Comparison of ENCODE assay signal across 8 mouse cellular contexts in genomic region chr1:43110556-43110955, GRCm38 (mm10). TPM values are rescaled to one million over a fixed set of nuclear protein-coding genes. Genes with fewer than 3 reads are reported as not detected.
DNase-seq lines count a peak whose midpoint lies in the region; ATAC-seq and TF ChIP-seq lines count a peak whose summit lies in the region.
"Had no signal": no experiment of that assay in that cellular context is flagged by ENCODE, and none has a peak within 500 bp of the region (broad histone marks: within the 10 kb centered on the region; RNA-seq: fewer than 3 reads in every experiment).

No protein-coding gene starts in this region.

- peak; percentile 85 for TF ChIP-seq CTCF in layer of hippocampus, adult 2 months (conservative IDR thresholded peaks at IDR 0.05)
- TF ChIP-seq CTCF in ES-Bruce4 (IDR thresholded peaks at IDR 0.05; ENCODE audit: low read depth, low read length): peak; percentile 70
- TF ChIP-seq CTCF in liver, embryonic 14.5 days (IDR thresholded peaks at IDR 0.05; ENCODE audit: low read depth): peak; percentile 88

- peaks cover 14% of the 10 kb centered on the region for H3K36me3 ChIP-seq in ES-Bruce4 (ENCODE audit: control insufficient read depth, insufficient read depth, low read length, poor library complexity, severe bottlenecking)
- H3K36me3 ChIP-seq in liver, embryonic 14.5 days (replicated peaks; ENCODE audit: control insufficient read depth, insufficient read depth, low read depth): peaks cover 2% of the 10 kb centered on the region

- no peak for ATAC-seq in liver, embryonic 14.5 days (ENCODE audit: insufficient read depth)

- no peak overlapping the region for H3K4me3 ChIP-seq in layer of hippocampus, adult 2 months
- no peak overlapping the region for H3K4me3 ChIP-seq in ES-Bruce4 (ENCODE audit: low read depth, low read length)
- H3K4me3 ChIP-seq in liver, embryonic 14.5 days (ENCODE audit: insufficient read depth in 1 of 2, low read depth in 2 of 2, low read length in 2 of 2): no peak overlapping the region
- H3K4me3 ChIP-seq: neural tube, embryonic 13.5 days had no signal

- no peaks in the 10 kb centered on the region for H3K9me3 ChIP-seq in ES-Bruce4 (replicated peaks; ENCODE audit: control insufficient read depth, insufficient read depth, low read length, poor library complexity, severe bottlenecking)
- H3K9me3 ChIP-seq in liver, embryonic 14.5 days (ENCODE audit: control insufficient read depth, low read length): no peaks in the 10 kb centered on the region
- H3K9me3 ChIP-seq: neural tube, embryonic 13.5 days had no signal

- H3K4me2 ChIP-seq in liver, embryonic 14.5 days (ENCODE audit: low read depth): no peak overlapping the region
- H3K4me2 ChIP-seq: neural tube, embryonic 13.5 days had no signal

- no peak overlapping the region for H3K9ac ChIP-seq in ES-Bruce4 (ENCODE audit: low read depth, poor library complexity, severe bottlenecking)
- H3K9ac ChIP-seq in liver, embryonic 14.5 days (replicated peaks): no peak overlapping the region
- H3K9ac ChIP-seq: neural tube, embryonic 13.5 days had no signal

- TF ChIP-seq EP300 in ES-Bruce4 (IDR thresholded peaks at IDR 0.05; ENCODE audit: insufficient read depth, low read depth, low read length): no peak
- no peak for TF ChIP-seq EP300 in liver, embryonic 14.5 days (IDR thresholded peaks at IDR 0.05; ENCODE audit: low read depth)

- 37% methylated on average over 4 of the region's 4 CpGs for WGBS in liver, embryonic 14.5 days (ENCODE audit: insufficient replicate concordance)

- DNase-seq in layer of hippocampus, adult 2 months (ENCODE audit: low spot score in 2 of 2): peak in 1 of 2 experiments; percentile 56
- DNase-seq in layer of hippocampus, adult 18-20 months (ENCODE audit: low spot score in 2 of 2): no peak
- DNase-seq in adrenal gland, adult 18-20 months (ENCODE audit: low spot score in 2 of 2): peak; percentile 50 to 65
- peak; percentile 32 for DNase-seq in embryo, embryonic 11.5 days (ENCODE audit: low read depth, low spot score)
- peak; percentile 28 to 44 (median 35) for DNase-seq in liver, embryonic 14.5 days (ENCODE audit: low read depth in 3 of 3, low spot score in 3 of 3)
- DNase-seq in spleen, postnatal 10 days (ENCODE audit: low spot score in 2 of 2): peak; percentile 40 to 83

- no peak overlapping the region for H3K27ac ChIP-seq in layer of hippocampus, adult 2 months
- H3K27ac ChIP-seq in ES-Bruce4 (ENCODE audit: insufficient read depth, low read length): no peak overlapping the region
- H3K27ac ChIP-seq in liver, embryonic 14.5 days: no peak overlapping the region
- H3K27ac ChIP-seq: neural tube, embryonic 13.5 days had no signal

- no peak for TF ChIP-seq POLR2A in ES-Bruce4 (IDR thresholded peaks at IDR 0.05; ENCODE audit: insufficient read depth, low read length)

- no peaks in the 10 kb centered on the region for H3K27me3 ChIP-seq in ES-Bruce4 (ENCODE audit: control insufficient read depth, insufficient read depth, low read length, poor library complexity, severe bottlenecking)
- H3K27me3 ChIP-seq in liver, embryonic 14.5 days (ENCODE audit: control insufficient read depth, insufficient read depth, low read length): no peaks in the 10 kb centered on the region
- H3K27me3 ChIP-seq: neural tube, embryonic 13.5 days had no signal

- no peaks in the 10 kb centered on the region for H3K4me1 ChIP-seq in ES-Bruce4 (ENCODE audit: control insufficient read depth, insufficient read depth, low read length)
- 0 out of 4 replicates have a peak, but pooled peaks cover 0 to 5% of the 10 kb centered on the region in 2 experiments for H3K4me1 ChIP-seq in liver, embryonic 14.5 days (replicated peaks; ENCODE audit: control insufficient read depth in 2 of 2, insufficient read depth in 2 of 2, low read length in 1 of 2)
- H3K4me1 ChIP-seq: neural tube, embryonic 13.5 days had no signal

RNA-seq across cellular contexts. Expression of gene AI597479, which starts 12.0 kb away (rescaled TPM):
- 10 to 100 TPM; 24.2 to 26.8 TPM for total RNA-seq in layer of hippocampus, adult 2 months (2021)
- total RNA-seq in layer of hippocampus, adult 18-20 months (2021): 10 to 100 TPM; 27.5 to 27.8 TPM
- polyA plus RNA-seq in ES-Bruce4 (2011; ENCODE audit: insufficient read depth, insufficient read length, low read depth, missing spikeins): 27.7 and 29.6 TPM in 2 replicates
- total RNA-seq in adrenal gland, adult 18-20 months (2021): 10 to 100 TPM; 18.8 to 19.4 TPM
- polyA plus RNA-seq in liver, embryonic 14.5 days (2012; rRNA removed): 3.5 and 4.7 TPM in 2 replicates
- polyA plus RNA-seq in liver, embryonic 14.5 days (2014; fragmentation: Nextera tagmentation; extraction: Ambion mirVana): 6.0 and 8.0 TPM in 2 replicates

RNA-seq across cellular contexts. Expression of gene Tgfbrap1, which starts 12.1 kb away (rescaled TPM):
- total RNA-seq in layer of hippocampus, adult 2 months (2021): 10 to 100 TPM; 26.8 to 42.4 TPM
- 10 to 100 TPM; 37.7 to 38.1 TPM for total RNA-seq in layer of hippocampus, adult 18-20 months (2021)
- polyA plus RNA-seq in ES-Bruce4 (2011; ENCODE audit: insufficient read depth, insufficient read length, low read depth, missing spikeins): 9.6 and 9.8 TPM in 2 replicates
- total RNA-seq in adrenal gland, adult 18-20 months (2021): 10 to 100 TPM; 26.8 to 31.6 TPM
- polyA plus RNA-seq in liver, embryonic 14.5 days (2012; rRNA removed): 4.2 and 4.7 TPM in 2 replicates
- 2.7 and 3.6 TPM in 2 replicates for polyA plus RNA-seq in liver, embryonic 14.5 days (2014; fragmentation: Nextera tagmentation; extraction: Ambion mirVana)

Comparison
In these comparisons a context has a peak if more than half of its experiments do, and no peak if none do; other contexts are left out.
1. DNase-seq: peak in adrenal gland, adult 18-20 months (2 of 2), embryo, embryonic 11.5 days (single experiment), liver, embryonic 14.5 days (3 of 3) and spleen, postnatal 10 days (2 of 2); none in layer of hippocampus, adult 18-20 months (0 of 2).
2. Peak in every context shown above with its lines, with median percentiles within 50 percentile points of each other: CTCF ChIP-seq.